Mouse (Mus musculus): ENCODE measurements around the gene Nprl3.
"Not testable (repeated sequence)": the region's sequence is repeated elsewhere in the genome, so short reads cannot be mapped to it uniquely, and the experiment has no call there.

The Nprl3 gene

GRCm38 (mm10) chr11:32267188-32267884 lies at the start of gene Nprl3:
Gene Nprl3, minus strand, starts transcription at chr11:32267707.
- peak; percentile 95 to 96 for DNase-seq (ENCODE audit: low spot score in 2 of 2)

- DNase-seq (ENCODE audit: low spot score in 2 of 2): no peak
These were observed 48.5 kb upstream of the Nprl3 start for GRCm38 (mm10) chr11:32316009-32316408.

- DNase-seq (ENCODE audit: low spot score in 2 of 2): no peak
These were observed 42.4 kb upstream of the Nprl3 start for GRCm38 (mm10) chr11:32309928-32310327.

- DNase-seq (ENCODE audit: low spot score in 2 of 2): no peak
These were observed 41.9 kb upstream of the Nprl3 start for GRCm38 (mm10) chr11:32309446-32309845.

- DNase-seq (ENCODE audit: low spot score in 2 of 2): no peak
These were observed 39.5 kb upstream of the Nprl3 start for GRCm38 (mm10) chr11:32307006-32307405.

- DNase-seq (ENCODE audit: low spot score in 2 of 2): no peak
These were observed 35.9 kb upstream of the Nprl3 start for GRCm38 (mm10) chr11:32303455-32303854.

GRCm38 (mm10) chr11:32302824-32303419 lies 35.4 kb upstream of the Nprl3 start:
- DNase-seq (ENCODE audit: low spot score in 2 of 2): no peak

- DNase-seq (ENCODE audit: low spot score in 2 of 2): no peak
These were observed 34.0 kb upstream of the Nprl3 start for GRCm38 (mm10) chr11:32301506-32301905.

- no peak for DNase-seq (ENCODE audit: low spot score in 2 of 2)
These were observed 33.1 kb upstream of the Nprl3 start for GRCm38 (mm10) chr11:32300279-32301267.

- peak; percentile 18 to 59 for DNase-seq (ENCODE audit: low spot score in 2 of 2)
These were observed 32.4 kb upstream of the Nprl3 start, which contains the start of gene Hbq1a for GRCm38 (mm10) chr11:32299865-32300264. Gene Hbq1a, plus strand, starts transcription at chr11:32300069.

- peak in 1 of 2 experiments; percentile 27 for DNase-seq (ENCODE audit: low spot score in 2 of 2)
These were observed 31.0 kb upstream of the Nprl3 start for GRCm38 (mm10) chr11:32298532-32298918.

- no peak for DNase-seq (ENCODE audit: low spot score in 2 of 2)
These were observed 30.5 kb upstream of the Nprl3 start for GRCm38 (mm10) chr11:32297866-32298531.

- not testable (repeated sequence) for DNase-seq (ENCODE audit: low spot score in 2 of 2)
These were observed 29.9 kb upstream of the Nprl3 start for GRCm38 (mm10) chr11:32297417-32297816.

GRCm38 (mm10) chr11:32296203-32296602 lies 28.7 kb upstream of the Nprl3 start, which contains the start of gene Hba-a2:
Gene Hba-a2, plus strand, starts transcription at chr11:32296489.
- not testable (repeated sequence) for DNase-seq (ENCODE audit: low spot score in 2 of 2)

- DNase-seq (ENCODE audit: low spot score in 2 of 2): peak in 1 of 2 experiments; percentile 64
These were observed 26.0 kb upstream of the Nprl3 start for GRCm38 (mm10) chr11:32293479-32293878.

- DNase-seq (ENCODE audit: low spot score in 2 of 2): not testable (repeated sequence)
These were observed 25.3 kb upstream of the Nprl3 start for GRCm38 (mm10) chr11:32292819-32293218.

GRCm38 (mm10) chr11:32287493-32287825 lies 20.0 kb upstream of the Nprl3 start:
- DNase-seq (ENCODE audit: low spot score in 2 of 2): no peak

GRCm38 (mm10) chr11:32286695-32287492 lies 19.4 kb upstream of the Nprl3 start, which contains the start of gene Hbq1b:
Gene Hbq1b, plus strand, starts transcription at chr11:32286965.
- DNase-seq (ENCODE audit: low spot score in 2 of 2): peak; percentile 65 to 75

GRCm38 (mm10) chr11:32285887-32286286 lies 18.4 kb upstream of the Nprl3 start:
- DNase-seq (ENCODE audit: low spot score in 2 of 2): not testable (repeated sequence)

- DNase-seq (ENCODE audit: low spot score in 2 of 2): peak; percentile 23 to 57
These were observed 17.7 kb upstream of the Nprl3 start for GRCm38 (mm10) chr11:32285031-32285775.

Data from spleen, postnatal 36 days (tissue).